Mouse (Mus musculus) stomach, adult 2 months (tissue): ENCODE measurements around the gene Cytip. TPM values are rescaled to one million over a fixed set of nuclear protein-coding genes. Genes with fewer than 3 reads are reported as not detected.

Source experiments
- polyA plus RNA-seq: library from polyadenylated mRNA; depleted of rRNA; stranded (reverse); fragments of >200 nt; gene quantifications from 2 replicates; pipeline ENCODE4 v1.2.3, GENCODE M21; 2012; rRNA removed

Gene Cytip
- polyA plus RNA-seq, result 1.6 and 3.3 TPM in 2 replicates

GRCm38 (mm10) chr2:58195346-58195745 lies at the start of gene Cytip:
Cytip (minus strand) TSS chr2:58195532.

Other genes with a start within 250 kb of the Cytip start
- 0.24 and 0.25 TPM in 2 replicates for gene Galnt5, start 197.6 kb downstream of the Cytip start, polyA plus RNA-seq
- gene Ermn, start 142.7 kb downstream of the Cytip start, polyA plus RNA-seq, result not detected in 2 replicates
- gene Acvr1c, start 162.4 kb upstream of the Cytip start, polyA plus RNA-seq, result 0.13 and 0.30 TPM in 2 replicates